Mouse (Mus musculus) frontal cortex, adult (tissue): Measurements from ENCODE around the gene Nsun2.
"Not testable (repeated sequence)": the region's sequence is repeated elsewhere in the genome, so short reads cannot be mapped to it uniquely, and the experiment has no call there.

Experiments
- ATAC-seq: cut with Nextera tagmentation; 2 replicates; pipeline ENCODE4 v1.9.2; 2017; ENCODE audit warnings: mild to moderate bottlenecking, moderate library complexity, mixed read lengths; ENCODE audit not compliant: low TSS enrichment

The Nsun2 gene

GRCm38 (mm10) chr13:69633551-69633950, 100.0 kb downstream of the Nsun2 start:
- ATAC-seq, result no peak

GRCm38 (mm10) chr13:69633988-69634387, 100.4 kb downstream of the Nsun2 start:
- no peak for ATAC-seq

- not testable (repeated sequence) for ATAC-seq
Measured at GRCm38 (mm10) chr13:69635836-69636235, 102.3 kb downstream of the Nsun2 start.

- ATAC-seq, result no peak
Measured at GRCm38 (mm10) chr13:69636375-69636774, 102.8 kb downstream of the Nsun2 start.

GRCm38 (mm10) chr13:69636816-69637215, 103.3 kb downstream of the Nsun2 start:
- no peak for ATAC-seq

GRCm38 (mm10) chr13:69637657-69638056, 104.1 kb downstream of the Nsun2 start:
- no peak for ATAC-seq

GRCm38 (mm10) chr13:69638108-69638626, 104.6 kb downstream of the Nsun2 start:
- ATAC-seq, result no peak

GRCm38 (mm10) chr13:69639251-69639650, 105.7 kb downstream of the Nsun2 start:
- ATAC-seq, result no peak

GRCm38 (mm10) chr13:69640126-69640525, 106.6 kb downstream of the Nsun2 start:
- ATAC-seq, result no peak

GRCm38 (mm10) chr13:69640541-69640940, 107.0 kb downstream of the Nsun2 start:
- no peak for ATAC-seq

GRCm38 (mm10) chr13:69641017-69641416, 107.5 kb downstream of the Nsun2 start:
- ATAC-seq, result no peak

- ATAC-seq, result no peak
Measured at GRCm38 (mm10) chr13:69642656-69643216, 109.2 kb downstream of the Nsun2 start.

GRCm38 (mm10) chr13:69643937-69644336, 110.4 kb downstream of the Nsun2 start:
- ATAC-seq, result no peak

GRCm38 (mm10) chr13:69644427-69645166, 111.1 kb downstream of the Nsun2 start:
- peak; percentile 61; the same call in 1 of the 2 replicates for ATAC-seq

GRCm38 (mm10) chr13:69645694-69646423, 112.3 kb downstream of the Nsun2 start:
- peak; percentile 66 for ATAC-seq

GRCm38 (mm10) chr13:69646481-69646880, 112.9 kb downstream of the Nsun2 start:
- ATAC-seq, result no peak; the same call in 1 of the 2 replicates

- ATAC-seq, result no peak
Measured at GRCm38 (mm10) chr13:69654508-69654907, 121.0 kb downstream of the Nsun2 start.

- ATAC-seq, result no peak
Measured at GRCm38 (mm10) chr13:69672121-69672520, 138.6 kb downstream of the Nsun2 start.

- ATAC-seq, result no peak
Measured at GRCm38 (mm10) chr13:69672565-69672964, 139.0 kb downstream of the Nsun2 start.

- no peak for ATAC-seq
Measured at GRCm38 (mm10) chr13:69673197-69673920, 139.8 kb downstream of the Nsun2 start.

GRCm38 (mm10) chr13:69673921-69674618, 140.5 kb downstream of the Nsun2 start:
- no peak for ATAC-seq
